Mouse (Mus musculus): ENCODE measurements around the gene Zfhx3. TPM values are rescaled to one million over a fixed set of nuclear protein-coding genes. Genes with fewer than 3 reads are reported as not detected.

The Zfhx3 gene
- polyA plus RNA-seq, 1 experiment from 2014 or later: 68.4 TPM

- H3K4me3 ChIP-seq (replicated peaks; ENCODE audit: low read depth, low read length): no peak overlapping the region
- H3K36me3 ChIP-seq (ENCODE audit: control insufficient read depth, insufficient read depth, low read length): no peaks in the 10 kb centered on the region
- no peaks in the 10 kb centered on the region for H3K9me3 ChIP-seq (ENCODE audit: control insufficient read depth, low read length)
- H3K27ac ChIP-seq (replicated peaks; ENCODE audit: low read depth, low read length): no peak overlapping the region
- no peak overlapping the region for H3K9ac ChIP-seq (replicated peaks; ENCODE audit: low read length)
- no peak overlapping the region for H3K4me2 ChIP-seq (ENCODE audit: low read length)
- H3K4me1 ChIP-seq (ENCODE audit: control insufficient read depth, insufficient read depth, low read length): no peaks in the 10 kb centered on the region
- ATAC-seq (ENCODE audit: low FRiP score, low TSS enrichment) (no peak), DNase-seq (no peak)
- WGBS: 74% methylated on average over 4 of the region's 4 CpGs
- no peaks in the 10 kb centered on the region for H3K27me3 ChIP-seq (ENCODE audit: control insufficient read depth, insufficient read depth, low read length)
These were observed 144.5 kb downstream of the Zfhx3 start for GRCm38 (mm10) chr8:108086913-108087312.

GRCm38 (mm10) chr8:108089632-108090031 lies 147.2 kb downstream of the Zfhx3 start:
- ATAC-seq (ENCODE audit: low FRiP score, low TSS enrichment) (no peak), DNase-seq (no peak)
- H3K4me3 ChIP-seq (replicated peaks; ENCODE audit: low read depth, low read length): no peak overlapping the region
- no peak overlapping the region for H3K27ac ChIP-seq (replicated peaks; ENCODE audit: low read depth, low read length)
- no peak overlapping the region for H3K9ac ChIP-seq (replicated peaks; ENCODE audit: low read length)
- H3K4me1 ChIP-seq (ENCODE audit: control insufficient read depth, insufficient read depth, low read length): no peaks in the 10 kb centered on the region
- WGBS: 75% methylated on average over 5 of the region's 5 CpGs
- no peak overlapping the region for H3K4me2 ChIP-seq (ENCODE audit: low read length)
- no peaks in the 10 kb centered on the region for H3K36me3 ChIP-seq (ENCODE audit: control insufficient read depth, insufficient read depth, low read length)
- no peaks in the 10 kb centered on the region for H3K27me3 ChIP-seq (ENCODE audit: control insufficient read depth, insufficient read depth, low read length)
- H3K9me3 ChIP-seq (ENCODE audit: control insufficient read depth, low read length): no peaks in the 10 kb centered on the region

- WGBS: 61% methylated on average over 13 of the region's 13 CpGs
- Histone ChIP-seq H3K27ac (replicated peaks; ENCODE audit: low read depth, low read length) (peak overlapping the region; percentile 75), H3K9me3 (ENCODE audit: control insufficient read depth, low read length) (no peaks in the 10 kb centered on the region), H3K36me3 (ENCODE audit: control insufficient read depth, insufficient read depth, low read length) (no peaks in the 10 kb centered on the region), H3K4me2 (ENCODE audit: low read length) (peak overlapping the region; percentile 15), H3K4me1 (ENCODE audit: control insufficient read depth, insufficient read depth, low read length) (peaks cover 28% of the 10 kb centered on the region), H3K9ac (replicated peaks; ENCODE audit: low read length) (no peak overlapping the region), H3K27me3 (ENCODE audit: control insufficient read depth, insufficient read depth, low read length) (no peaks in the 10 kb centered on the region), H3K4me3 (replicated peaks; ENCODE audit: low read depth, low read length) (no peak overlapping the region)
- ATAC-seq (ENCODE audit: low FRiP score, low TSS enrichment) (no peak), DNase-seq (peak; percentile 59)
These were observed 156.2 kb downstream of the Zfhx3 start for GRCm38 (mm10) chr8:108098598-108098997.

- Histone ChIP-seq H3K9ac (replicated peaks; ENCODE audit: low read length) (no peak overlapping the region), H3K27me3 (ENCODE audit: control insufficient read depth, insufficient read depth, low read length) (no peaks in the 10 kb centered on the region), H3K4me2 (ENCODE audit: low read length) (peak overlapping the region; percentile 40), H3K4me1 (ENCODE audit: control insufficient read depth, insufficient read depth, low read length) (peaks cover 36% of the 10 kb centered on the region), H3K9me3 (ENCODE audit: control insufficient read depth, low read length) (no peaks in the 10 kb centered on the region), H3K4me3 (replicated peaks; ENCODE audit: low read depth, low read length) (no peak overlapping the region), H3K27ac (replicated peaks; ENCODE audit: low read depth, low read length) (0 out of 2 replicates have a peak overlapping the region, but pooled peaks have one; percentile 8), H3K36me3 (ENCODE audit: control insufficient read depth, insufficient read depth, low read length) (no peaks in the 10 kb centered on the region)
- 49% methylated on average over 8 of the region's 8 CpGs for WGBS
- DNase-seq (peak; percentile 82), ATAC-seq (ENCODE audit: low FRiP score, low TSS enrichment) (no peak)
These were observed 158.7 kb downstream of the Zfhx3 start for GRCm38 (mm10) chr8:108101131-108101530.

- Histone ChIP-seq H3K9me3 (ENCODE audit: control insufficient read depth, low read length) (no peaks in the 10 kb centered on the region), H3K36me3 (ENCODE audit: control insufficient read depth, insufficient read depth, low read length) (no peaks in the 10 kb centered on the region), H3K4me2 (ENCODE audit: low read length) (peak overlapping the region; percentile 40), H3K27me3 (ENCODE audit: control insufficient read depth, insufficient read depth, low read length) (no peaks in the 10 kb centered on the region), H3K9ac (replicated peaks; ENCODE audit: low read length) (0 out of 2 replicates have a peak overlapping the region, but pooled peaks have one; percentile 13), H3K4me1 (ENCODE audit: control insufficient read depth, insufficient read depth, low read length) (peaks cover 36% of the 10 kb centered on the region), H3K4me3 (replicated peaks; ENCODE audit: low read depth, low read length) (no peak overlapping the region), H3K27ac (replicated peaks; ENCODE audit: low read depth, low read length) (peak overlapping the region; percentile 76)
- ATAC-seq (ENCODE audit: low FRiP score, low TSS enrichment) (no peak; the same call in 1 of the 2 replicates), DNase-seq (peak; percentile 74)
- 8% methylated on average over 16 of the region's 16 CpGs for WGBS
These were observed 159.8 kb downstream of the Zfhx3 start for GRCm38 (mm10) chr8:108101978-108102865.

- WGBS: 51% methylated on average over 10 of the region's 10 CpGs
- no peaks in the 10 kb centered on the region for H3K27me3 ChIP-seq (ENCODE audit: control insufficient read depth, insufficient read depth, low read length)
- H3K9me3 ChIP-seq (ENCODE audit: control insufficient read depth, low read length): no peaks in the 10 kb centered on the region
- no peak overlapping the region for H3K9ac ChIP-seq (replicated peaks; ENCODE audit: low read length)
- DNase-seq (no peak), ATAC-seq (ENCODE audit: low FRiP score, low TSS enrichment) (no peak)
- no peak overlapping the region for H3K4me3 ChIP-seq (replicated peaks; ENCODE audit: low read depth, low read length)
- no peak overlapping the region for H3K4me2 ChIP-seq (ENCODE audit: low read length)
- no peaks in the 10 kb centered on the region for H3K36me3 ChIP-seq (ENCODE audit: control insufficient read depth, insufficient read depth, low read length)
- peaks cover 31% of the 10 kb centered on the region for H3K4me1 ChIP-seq (ENCODE audit: control insufficient read depth, insufficient read depth, low read length)
- H3K27ac ChIP-seq (replicated peaks; ENCODE audit: low read depth, low read length): no peak overlapping the region
These were observed 162.1 kb downstream of the Zfhx3 start for GRCm38 (mm10) chr8:108104471-108105098.

GRCm38 (mm10) chr8:108125053-108125452 lies 182.6 kb downstream of the Zfhx3 start:
- Histone ChIP-seq H3K27ac (replicated peaks; ENCODE audit: low read depth, low read length) (no peak overlapping the region), H3K9me3 (ENCODE audit: control insufficient read depth, low read length) (no peaks in the 10 kb centered on the region), H3K4me1 (ENCODE audit: control insufficient read depth, insufficient read depth, low read length) (no peaks in the 10 kb centered on the region), H3K36me3 (ENCODE audit: control insufficient read depth, insufficient read depth, low read length) (no peaks in the 10 kb centered on the region), H3K9ac (replicated peaks; ENCODE audit: low read length) (no peak overlapping the region), H3K4me2 (ENCODE audit: low read length) (no peak overlapping the region), H3K4me3 (replicated peaks; ENCODE audit: low read depth, low read length) (no peak overlapping the region), H3K27me3 (ENCODE audit: control insufficient read depth, insufficient read depth, low read length) (no peaks in the 10 kb centered on the region)
- WGBS: 82% methylated on average over 2 of the region's 2 CpGs
- ATAC-seq (ENCODE audit: low FRiP score, low TSS enrichment) (no peak), DNase-seq (peak; percentile 39)

GRCm38 (mm10) chr8:108125491-108125890 lies 183.0 kb downstream of the Zfhx3 start:
- no peak overlapping the region for H3K4me2 ChIP-seq (ENCODE audit: low read length)
- ATAC-seq (ENCODE audit: low FRiP score, low TSS enrichment) (no peak), DNase-seq (no peak)
- H3K9ac ChIP-seq (replicated peaks; ENCODE audit: low read length): no peak overlapping the region
- 49% methylated on average over 2 of the region's 2 CpGs for WGBS
- H3K4me3 ChIP-seq (replicated peaks; ENCODE audit: low read depth, low read length): no peak overlapping the region
- no peaks in the 10 kb centered on the region for H3K27me3 ChIP-seq (ENCODE audit: control insufficient read depth, insufficient read depth, low read length)
- no peaks in the 10 kb centered on the region for H3K4me1 ChIP-seq (ENCODE audit: control insufficient read depth, insufficient read depth, low read length)
- H3K36me3 ChIP-seq (ENCODE audit: control insufficient read depth, insufficient read depth, low read length): no peaks in the 10 kb centered on the region
- no peak overlapping the region for H3K27ac ChIP-seq (replicated peaks; ENCODE audit: low read depth, low read length)
- no peaks in the 10 kb centered on the region for H3K9me3 ChIP-seq (ENCODE audit: control insufficient read depth, low read length)
